Comparison of ENCODE assay signal across 10 mouse cellular contexts in the genomic region with DNA sequence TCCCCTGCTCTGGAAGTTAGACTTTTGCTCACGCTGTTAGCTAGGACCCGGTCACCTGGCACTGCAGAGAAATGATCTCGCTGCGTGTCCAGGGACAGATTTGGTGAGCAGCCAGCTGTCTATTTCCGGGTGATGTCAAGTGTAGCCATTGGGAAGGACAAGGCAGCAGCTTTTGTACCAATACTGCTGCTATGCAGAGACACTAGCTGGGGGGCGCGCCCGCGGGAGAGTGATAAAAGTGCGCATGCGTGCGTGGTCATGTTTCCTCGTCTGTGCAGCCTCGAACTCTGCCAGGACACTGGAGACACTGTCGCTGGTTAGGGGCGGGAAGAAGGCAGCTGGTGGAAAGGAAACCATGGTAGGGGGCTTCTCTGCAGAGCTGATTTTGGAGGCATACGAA. TPM values are rescaled to one million over a fixed set of nuclear protein-coding genes. Genes with fewer than 3 reads are reported as not detected.
A peak's percentile ranks its signal among the peaks of the same experiment; 100 is the strongest.
DNase-seq lines count a peak whose midpoint lies in the region; ATAC-seq lines count a peak whose summit lies in the region.
"Had no signal": no experiment of that assay in that cellular context is flagged by ENCODE, and none has a peak within 500 bp of the region (broad histone marks: within the 10 kb centered on the region; RNA-seq: fewer than 3 reads in every experiment).

No protein-coding gene starts in this region.

- H3K4me3 ChIP-seq in heart, embryonic 12.5 days, result no peak overlapping the region
- H3K4me3 ChIP-seq in intestine, embryonic 16.5 days (ENCODE audit: low read length), result no peak overlapping the region
- H3K4me3 ChIP-seq: forebrain, embryonic 10.5 days; limb, embryonic 13.5 days; megakaryocyte, embryonic 14.5 days had no signal

- peaks cover 42% of the 10 kb centered on the region for H3K36me3 ChIP-seq in heart, embryonic 12.5 days
- H3K36me3 ChIP-seq in intestine, embryonic 16.5 days (ENCODE audit: control insufficient read depth, insufficient read depth, low read length), result peaks cover 18% of the 10 kb centered on the region

- peaks cover 24% of the 10 kb centered on the region for H3K4me1 ChIP-seq in heart, embryonic 12.5 days (replicated peaks)
- H3K4me1 ChIP-seq in intestine, embryonic 16.5 days (ENCODE audit: control insufficient read depth, insufficient read depth, low read length), result no peaks in the 10 kb centered on the region
- H3K4me1 ChIP-seq: megakaryocyte, embryonic 14.5 days had no signal

- no peak for ATAC-seq in heart, embryonic 12.5 days (ENCODE audit: insufficient number of reproducible peaks, low FRiP score)
- no peak for ATAC-seq in intestine, embryonic 16.5 days

- no peaks in the 10 kb centered on the region for H3K27me3 ChIP-seq in heart, embryonic 12.5 days (replicated peaks)
- H3K27me3 ChIP-seq in intestine, embryonic 16.5 days (replicated peaks; ENCODE audit: control insufficient read depth, insufficient read depth, low read length), result no peaks in the 10 kb centered on the region
- H3K27me3 ChIP-seq: limb, embryonic 13.5 days; megakaryocyte, embryonic 14.5 days had no signal

- WGBS in heart, embryonic 12.5 days, result 64% methylated on average over 17 of the region's 17 CpGs
- WGBS in intestine, embryonic 16.5 days, result 77% methylated on average over 17 of the region's 17 CpGs

- peak; percentile 12 for DNase-seq in urinary bladder, postnatal 14 days (ENCODE audit: low spot score)
- no peak for DNase-seq in urinary bladder, postnatal 25 days (ENCODE audit: low spot score)
- DNase-seq in left cerebral cortex, postnatal 36 days (ENCODE audit: low spot score in 2 of 2), result peak; percentile 68 to 71
- DNase-seq in thymus, postnatal 10 days (ENCODE audit: low spot score in 2 of 2), result no peak
- DNase-seq in thymus, adult 18-20 months, result no peak

- H3K9me3 ChIP-seq in heart, embryonic 12.5 days (replicated peaks), result no peaks in the 10 kb centered on the region; the same call in 1 of the 2 replicates
- H3K9me3 ChIP-seq in intestine, embryonic 16.5 days (ENCODE audit: control insufficient read depth, low read length), result no peaks in the 10 kb centered on the region
- H3K9me3 ChIP-seq: forebrain, embryonic 10.5 days; limb, embryonic 13.5 days had no signal

- intact Hi-C loops in left cerebral cortex, postnatal 36 days (cut with DNase I), result no loop called here

- peak overlapping the region; percentile 26; the same call in 1 of the 2 replicates for H3K27ac ChIP-seq in heart, embryonic 12.5 days (ENCODE audit: poor library complexity, severe bottlenecking)
- H3K27ac ChIP-seq in intestine, embryonic 16.5 days (ENCODE audit: low read length), result no peak overlapping the region
- H3K27ac ChIP-seq: forebrain, embryonic 10.5 days; limb, embryonic 13.5 days had no signal

- H3K9ac ChIP-seq in heart, embryonic 12.5 days, result no peak overlapping the region; the same call in 1 of the 2 replicates
- H3K9ac ChIP-seq in intestine, embryonic 16.5 days (ENCODE audit: low read depth, low read length), result no peak overlapping the region
- H3K9ac ChIP-seq: limb, embryonic 13.5 days had no signal

- H3K4me2 ChIP-seq in heart, embryonic 12.5 days, result peak overlapping the region; percentile 16; the same call in 1 of the 2 replicates
- no peak overlapping the region for H3K4me2 ChIP-seq in intestine, embryonic 16.5 days (ENCODE audit: low read depth, low read length)
- H3K4me2 ChIP-seq: limb, embryonic 13.5 days had no signal

RNA-seq across cellular contexts. Expression of gene Pafah2, which starts 20.1 kb away (rescaled TPM):
- 10.1 and 10.7 TPM in 2 replicates for polyA plus RNA-seq in heart, embryonic 12.5 days (2016; fragmentation: Nextera tagmentation; extraction: Ambion mirVana)
- total RNA-seq in left cerebral cortex, postnatal 36 days (2021), result 1 to 10 TPM; 6.7 to 7.5 TPM
- 61.6 and 69.2 TPM in 2 replicates for polyA plus RNA-seq in intestine, embryonic 16.5 days (2015; fragmentation: Nextera tagmentation; extraction: Ambion mirVana)

RNA-seq across cellular contexts. Expression of gene Extl1, which starts 32.5 kb away (rescaled TPM):
- polyA plus RNA-seq in heart, embryonic 12.5 days (2016; fragmentation: Nextera tagmentation; extraction: Ambion mirVana), result 3.1 TPM in 2 replicates
- total RNA-seq in left cerebral cortex, postnatal 36 days (2021), result 10 to 100 TPM; 46.2 to 60.6 TPM
- 1.6 and 1.7 TPM in 2 replicates for polyA plus RNA-seq in intestine, embryonic 16.5 days (2015; fragmentation: Nextera tagmentation; extraction: Ambion mirVana)

RNA-seq across cellular contexts. Expression of gene Stmn1, which starts 51.9 kb away (rescaled TPM):
- polyA plus RNA-seq in heart, embryonic 12.5 days (2016; fragmentation: Nextera tagmentation; extraction: Ambion mirVana), result 924 and 950 TPM in 2 replicates
- 1,000 to 10,000 TPM; 1,022 to 1,141 TPM for total RNA-seq in left cerebral cortex, postnatal 36 days (2021)
- polyA plus RNA-seq in intestine, embryonic 16.5 days (2015; fragmentation: Nextera tagmentation; extraction: Ambion mirVana), result 982 and 1,127 TPM in 2 replicates

Comparison
In these comparisons a context has a peak if more than half of its experiments do, and no peak if none do; other contexts are left out.
1. DNase-seq: peak in urinary bladder, postnatal 14 days (single experiment) and left cerebral cortex, postnatal 36 days (2 of 2); none in urinary bladder, postnatal 25 days (single experiment), thymus, postnatal 10 days (0 of 2) and thymus, adult 18-20 months (0 of 2).